Mouse (Mus musculus) cortical plate, adult 2 months (tissue): ENCODE measurements at regions not wholly inside any gene's neighbourhood (a gene's known extent, or its start where the extent isn't known, plus 50 kb on each side); places are given as distances from the start of the nearest gene placed in this dataset.

ENCODE experiments used
- CTCF ChIP-seq: fragments of 200-500 bp; IDR thresholded peaks from 2 replicates; pipeline ENCODE4 v1.5.1; 2011; ENCODE audit warnings: mild to moderate bottlenecking, control low read depth, low read length; ENCODE audit not compliant: insufficient read depth; ENCODE audit errors: extremely low read depth
- POLR2A ChIP-seq: fragments of 200-500 bp; IDR thresholded peaks from 2 replicates; pipeline ENCODE4 v1.6.1; 2011; ENCODE audit warnings: mild to moderate bottlenecking, low read length, control low read depth; ENCODE audit not compliant: insufficient read depth; ENCODE audit errors: extremely low read depth

GRCm38 (mm10) chr12:9450620-9451019, 119.3 kb upstream of the Osr1 start:
- no peak for TF ChIP-seq POLR2A
- TF ChIP-seq CTCF, result no peak
